Mouse (Mus musculus): Measurements from ENCODE around the gene Me1.

Me1 gene

DNA sequence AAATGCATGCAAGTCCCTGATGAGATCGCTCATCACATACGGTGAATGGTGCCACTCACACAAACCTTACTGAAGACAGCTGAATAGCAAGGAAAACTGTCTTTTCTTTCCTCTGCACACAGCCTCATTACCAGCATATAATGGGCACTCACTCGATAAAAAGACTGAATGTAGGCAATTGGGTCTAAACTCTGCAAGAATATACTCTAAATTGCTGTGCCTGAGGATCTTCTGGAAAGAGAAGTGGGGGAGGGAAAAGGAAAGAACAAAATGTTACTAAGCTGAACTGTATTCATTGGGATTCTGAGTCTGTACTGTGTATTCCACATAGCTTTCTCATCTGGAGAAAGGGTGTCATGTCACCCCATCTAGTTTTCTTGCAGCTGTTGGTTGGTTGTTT, 152.3 kb downstream of the Me1 start:
- DNase-seq (ENCODE audit: low spot score in 2 of 2), result no peak

DNA sequence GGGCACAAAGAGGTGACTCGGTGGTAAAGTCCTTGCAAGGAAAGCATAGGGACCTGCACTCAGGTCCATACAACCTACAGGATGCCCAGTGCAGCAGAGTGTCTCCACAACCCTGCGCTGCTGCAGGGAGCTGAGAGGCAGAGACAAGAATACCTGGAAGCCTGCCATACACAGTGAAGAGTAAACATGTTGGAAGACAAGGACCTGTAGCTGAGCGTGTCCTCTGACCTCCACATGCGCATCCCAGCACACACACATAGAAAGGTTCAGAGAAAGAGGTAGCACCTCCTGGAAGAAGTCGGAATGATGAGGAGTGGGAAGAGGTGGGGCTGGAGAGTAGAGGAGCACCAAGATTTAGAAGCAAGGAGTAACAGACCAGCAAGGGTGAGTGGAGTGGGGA, 161.7 kb downstream of the Me1 start:
- no peak for DNase-seq (ENCODE audit: low spot score in 2 of 2)

Measured in frontal cortex, postnatal 36 days (tissue).